Mouse (Mus musculus) cortical plate, adult 2 months (tissue): ENCODE results near the gene Ttc32.

Experiments
- CTCF ChIP-seq: fragments of 200-500 bp; IDR thresholded peaks from 2 replicates; pipeline ENCODE4 v1.5.1; 2011; ENCODE audit warnings: mild to moderate bottlenecking, control low read depth, low read length; ENCODE audit not compliant: insufficient read depth; ENCODE audit errors: extremely low read depth
- POLR2A ChIP-seq: fragments of 200-500 bp; IDR thresholded peaks from 2 replicates; pipeline ENCODE4 v1.6.1; 2011; ENCODE audit warnings: mild to moderate bottlenecking, low read length, control low read depth; ENCODE audit not compliant: insufficient read depth; ENCODE audit errors: extremely low read depth

- TF ChIP-seq CTCF (no peak), POLR2A (no peak)
These were observed 60.4 kb downstream of the Ttc32 start for GRCm38 (mm10) chr12:9090226-9090625.
